Mouse (Mus musculus) forebrain, embryonic 13.5 days (tissue): ENCODE measurements around the gene Fpr1. TPM values are rescaled to one million over a fixed set of nuclear protein-coding genes. Genes with fewer than 3 reads are reported as not detected.

ENCODE experiments used
- ATAC-seq: fragments of 200-750 bp; cut with Nextera tagmentation; 2 replicates; pipeline ENCODE4 v1.8.0; 2017
- H3K27ac ChIP-seq: fragments of 300-500 bp; sonication (generic); 2 replicates; pipeline ENCODE4 v1.5.1; 2015; ENCODE audit warnings: inconsistent platforms, mild to moderate bottlenecking, moderate library complexity
- H3K27me3 ChIP-seq: fragments of 300-500 bp; sonication (generic); 2 replicates; pipeline ENCODE4 v1.6.1; 2015; ENCODE audit warnings: mild to moderate bottlenecking, inconsistent platforms
- H3K36me3 ChIP-seq: fragments of 300-500 bp; sonication (generic); 2 replicates; pipeline ENCODE4 v1.6.1; 2015; ENCODE audit warnings: mild to moderate bottlenecking, inconsistent platforms; ENCODE audit not compliant: poor library complexity, severe bottlenecking
- H3K4me1 ChIP-seq: fragments of 300-500 bp; sonication (generic); 2 replicates; pipeline ENCODE4 v1.6.1; 2015; ENCODE audit warnings: inconsistent platforms
- H3K4me2 ChIP-seq: fragments of 300-500 bp; sonication (generic); 2 replicates; pipeline ENCODE4 v1.6.1; 2015; ENCODE audit warnings: inconsistent platforms, mild to moderate bottlenecking, moderate library complexity
- H3K4me3 ChIP-seq: fragments of 300-500 bp; sonication (generic); 2 replicates; pipeline ENCODE4 v1.5.1; 2015; ENCODE audit warnings: mild to moderate bottlenecking, inconsistent platforms
- H3K9ac ChIP-seq: fragments of 300-500 bp; sonication (generic); 2 replicates; pipeline ENCODE4 v1.6.1; 2015; ENCODE audit warnings: mild to moderate bottlenecking, inconsistent platforms
- H3K9me3 ChIP-seq: fragments of 300-500 bp; sonication (generic); replicated peaks from 2 replicates; pipeline ENCODE4 v1.6.1; 2016; ENCODE audit warnings: inconsistent platforms
- WGBS: fragments of 180-500 bp; shearing (Covaris S2); methylation state at CpG from one replicate; pipeline ENCODE4 v1.1.7; 2015; 5-methylcytosine and 5-hydroxymethylcytosine counted together
- microRNA counts: library from miRNA; unstranded; fragments of <30 nt; microRNA quantifications from one replicate; lab custom pipeline; 2016
- microRNA-seq: library from miRNA; unstranded; fragments of <30 nt; microRNA quantifications from one replicate; pipeline ENCODE4, GENCODE M21; 2016
- polyA plus RNA-seq: library from polyadenylated mRNA; unstranded; fragments of >200 nt; fragmentation: Nextera tagmentation; extraction: Ambion mirVana; gene quantifications from 2 replicates; pipeline ENCODE4 v1.2.1, GENCODE M21; 2015

The Fpr1 gene
- polyA plus RNA-seq, 1 experiment from 2014 or later = not detected

DNA sequence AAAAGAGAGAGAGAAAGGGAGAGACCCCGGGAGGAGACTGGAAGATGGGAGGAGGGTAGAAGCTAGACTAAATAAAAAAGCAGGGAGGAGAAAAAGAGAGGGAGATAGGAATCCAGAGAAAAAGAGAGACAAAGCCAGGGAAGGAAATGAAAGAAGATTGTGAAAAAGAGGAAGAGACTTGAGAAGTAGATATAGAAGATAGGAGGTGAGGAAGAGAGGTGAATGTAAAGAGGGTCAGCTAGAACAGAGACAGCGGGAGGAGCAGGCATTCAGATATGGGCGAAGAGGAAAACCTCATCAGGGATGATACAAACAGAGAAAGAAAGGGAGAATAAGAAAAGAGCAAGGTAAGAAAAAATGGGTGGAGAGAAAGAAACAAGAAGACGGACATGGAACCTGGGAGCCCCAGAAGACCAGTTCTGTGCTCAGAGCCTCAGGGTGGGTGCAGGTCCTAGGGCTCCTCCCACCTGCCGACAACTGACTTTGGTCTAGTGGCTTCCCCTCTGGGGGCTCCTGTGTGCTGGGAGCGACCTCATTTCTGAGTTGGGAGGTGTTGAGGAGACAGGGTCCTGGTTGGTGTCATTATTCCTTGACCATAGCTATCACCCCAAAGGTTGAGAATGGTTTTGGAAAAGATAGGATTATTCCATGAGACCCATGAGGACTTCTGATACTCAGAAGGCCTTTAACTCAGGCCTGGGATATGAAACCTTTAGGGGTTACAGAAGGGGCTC, 54.5 kb downstream of the Fpr1 start:
- no peak for ATAC-seq
- H3K27me3 ChIP-seq = no peaks in the 10 kb centered on the region
- H3K4me2 ChIP-seq = peak overlapping the region; percentile 92
- WGBS = 0% methylated on average over 6 of the region's 6 CpGs
- peaks cover 53% of the 10 kb centered on the region for H3K4me1 ChIP-seq
- peak overlapping the region; percentile 85 for H3K4me3 ChIP-seq
- no peaks in the 10 kb centered on the region for H3K9me3 ChIP-seq
- H3K27ac ChIP-seq = peak overlapping the region; percentile 100
- H3K9ac ChIP-seq = peak overlapping the region; percentile 98
- peaks cover 36% of the 10 kb centered on the region for H3K36me3 ChIP-seq

- Histone ChIP-seq H3K4me3 (peak overlapping the region; percentile 85), H3K4me1 (peaks cover 45% of the 10 kb centered on the region), H3K36me3 (peaks cover 28% of the 10 kb centered on the region), H3K27me3 (no peaks in the 10 kb centered on the region), H3K9ac (peak overlapping the region; percentile 98), H3K27ac (peak overlapping the region; percentile 100), H3K4me2 (peak overlapping the region; percentile 92), H3K9me3 (no peaks in the 10 kb centered on the region)
- WGBS = 0% methylated on average over 5 of the region's 15 CpGs
- ATAC-seq = peak; percentile 46
These were observed 55.4 kb downstream of the Fpr1 start for GRCm38 (mm10) chr17:17828191-17828981.

- H3K36me3 ChIP-seq = peaks cover 22% of the 10 kb centered on the region
These were observed 56.0 kb downstream of the Fpr1 start for GRCm38 (mm10) chr17:17827658-17828190.

DNA sequence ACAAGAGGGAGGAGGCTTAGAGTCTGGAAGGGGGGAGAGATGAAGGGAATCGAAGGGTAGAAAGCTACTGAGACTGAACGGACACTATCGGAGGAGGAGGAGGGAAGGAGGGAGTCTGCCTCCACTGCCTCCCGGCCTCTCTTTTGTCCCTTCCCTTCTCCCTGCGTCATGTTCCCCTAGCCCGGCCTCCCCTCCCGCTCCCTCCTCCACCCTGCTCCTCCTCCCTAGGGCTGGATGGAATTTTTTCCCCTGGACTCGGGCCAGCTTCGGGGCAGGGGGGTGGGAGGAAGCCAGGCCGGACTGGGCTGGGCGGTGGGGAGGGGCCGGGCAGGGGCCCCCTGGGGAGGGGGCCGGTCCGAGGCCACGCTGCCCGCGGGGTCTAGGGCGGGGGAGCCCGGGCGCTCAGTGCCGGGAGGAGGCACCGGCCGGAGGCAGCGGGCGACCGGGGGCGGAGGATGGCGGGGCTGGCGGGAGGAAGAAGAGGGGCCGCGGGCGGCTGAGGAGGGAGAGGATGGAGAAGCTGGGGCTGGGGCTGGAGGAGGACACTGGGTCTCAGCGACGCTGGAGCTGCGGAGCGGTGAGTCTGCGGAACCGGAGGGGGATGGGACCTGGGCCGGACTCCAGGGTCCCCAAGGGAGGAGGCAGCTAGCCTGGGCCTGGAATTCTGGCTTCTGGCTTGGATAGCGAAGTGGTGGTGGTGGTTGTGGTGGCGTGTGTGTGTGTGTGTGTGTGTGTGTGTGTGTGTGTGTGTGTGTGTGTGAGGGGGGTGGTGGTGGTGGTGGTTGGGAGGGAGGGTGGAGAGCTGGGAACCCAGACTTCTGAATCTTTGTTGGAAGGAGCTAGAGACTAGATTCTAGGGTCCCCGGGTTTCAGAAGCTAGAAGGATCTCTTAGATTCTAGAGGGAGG, 56.7 kb downstream of the Fpr1 start, which contains the start of gene Spaca6:
TSS of gene Spaca6 (plus strand) at position 408 of the 907 bp plus-strand sequence.
- 1% methylated on average over 38 of the region's 42 CpGs for WGBS
- H3K9me3 ChIP-seq = no peaks in the 10 kb centered on the region
- peak within 1 kb of the TSS; percentile 85 for H3K4me3 ChIP-seq
- peak; percentile 89 for ATAC-seq
- H3K27me3 ChIP-seq = no peaks in the 10 kb centered on the region
- H3K36me3 ChIP-seq = peaks cover 15% of the 10 kb centered on the region
- H3K9ac ChIP-seq = peak within 1 kb of the TSS; percentile 98
- H3K4me1 ChIP-seq = peaks cover 32% of the 10 kb centered on the region
- H3K4me2 ChIP-seq = peak within 1 kb of the TSS; percentile 92
- H3K27ac ChIP-seq = peak within 1 kb of the TSS; percentile 100

More at GRCm38 (mm10) chr17:17827658-17828190, 56.0 kb downstream of the Fpr1 start:
- H3K4me3 ChIP-seq = peak overlapping the region; percentile 85
- 0% methylated on average over 12 of the region's 13 CpGs for WGBS
- ATAC-seq = peak; percentile 17
- H3K27me3 ChIP-seq = no peaks in the 10 kb centered on the region
- H3K27ac ChIP-seq = peak overlapping the region; percentile 100
- peaks cover 39% of the 10 kb centered on the region for H3K4me1 ChIP-seq
- H3K4me2 ChIP-seq = peak overlapping the region; percentile 92
- H3K9me3 ChIP-seq = no peaks in the 10 kb centered on the region
- H3K9ac ChIP-seq = peak overlapping the region; percentile 98

MicroRNAs encoded within 50 kb of the gene (microRNA counts, 519-probe panel; counts per million panel counts)
- microRNA mmu-let-7e (lab: Ali Mortazavi, UCI) (6,067 counts per million, percentile 96 among the panel's probes with 10 or more counts), microRNA mmu-miR-125a-3p (lab: Ali Mortazavi, UCI) (4,032 counts per million, percentile 78 among the panel's probes with 10 or more counts), microRNA mmu-miR-125a-5p (lab: Ali Mortazavi, UCI) (6,655 counts per million, percentile 99 among the panel's probes with 10 or more counts), microRNA mmu-miR-99b (lab: Ali Mortazavi, UCI) (5,516 counts per million, percentile 94 among the panel's probes with 10 or more counts)

Small RNA genes within 50 kb of the gene (microRNA-seq; reads per million reads assigned to microRNA genes)
- gene Gm25927 (not detected), gene Mir125a (3,807 reads per million, percentile 88 among the genes with 10 or more reads in this experiment), gene Mir99b (28,752 reads per million, percentile 98 among the genes with 10 or more reads in this experiment), gene Mirlet7e (not detected)

Other genes starting within 250 kb of the Fpr1 start
- not detected in 2 replicates for gene Vmn2r90, start 180.2 kb downstream of the Fpr1 start, polyA plus RNA-seq
- gene Spaca6, start 56.8 kb downstream of the Fpr1 start, polyA plus RNA-seq = 34.7 and 36.9 TPM in 2 replicates
- gene Has1, start 28.7 kb downstream of the Fpr1 start, polyA plus RNA-seq = 0.65 and 0.77 TPM in 2 replicates
- not detected in 2 replicates for gene Fpr2, start 3.9 kb upstream of the Fpr1 start, polyA plus RNA-seq
- not detected in 2 replicates for gene Fpr3, start 3.9 kb upstream of the Fpr1 start, polyA plus RNA-seq
- not detected in 2 replicates for gene Fpr-rs4, start 137.8 kb upstream of the Fpr1 start, polyA plus RNA-seq
- not detected in 2 replicates for gene Vmn2r124, start 165.5 kb upstream of the Fpr1 start, polyA plus RNA-seq
- gene Vmn2r91, start 201.1 kb upstream of the Fpr1 start, polyA plus RNA-seq = not detected in 2 replicates